Mouse (Mus musculus) C2C12 (cell line): Measurements from ENCODE around the gene Specc1. TPM values are rescaled to one million over a fixed set of nuclear protein-coding genes. Genes with fewer than 3 reads are reported as not detected.

Experiments used
- H3K27me3 ChIP-seq: one replicate; pipeline ENCODE4 v1.6.1; 2011; ENCODE audit not compliant: control insufficient read depth, insufficient read depth, insufficient read length
- H3K36me3 ChIP-seq: one replicate; pipeline ENCODE4 v1.6.1; 2011; ENCODE audit not compliant: control insufficient read depth, insufficient read depth
- H3K4me3 ChIP-seq: one replicate; pipeline ENCODE4 v1.5.1; 2011; ENCODE audit warnings: mild to moderate bottlenecking, control low read depth; ENCODE audit not compliant: poor library complexity, insufficient read depth, severe bottlenecking
- H3K79me2 ChIP-seq: one replicate; pipeline ENCODE4 v1.6.1; 2011; ENCODE audit not compliant: control insufficient read depth, insufficient read depth
- H3K79me3 ChIP-seq: one replicate; pipeline ENCODE4 v1.6.1; 2011; ENCODE audit warnings: low read depth, control low read depth
- H3ac ChIP-seq: one replicate; pipeline ENCODE3; 2011; ENCODE audit warnings: low read depth; ENCODE audit not compliant: control insufficient read depth, insufficient read length
- CEBPB ChIP-seq: IDR thresholded peaks from one replicate; pipeline ENCODE4 v1.6.1; 2011; ENCODE audit warnings: low read depth, mild to moderate bottlenecking, control low read depth, moderate library complexity
- CTCF ChIP-seq: IDR thresholded peaks from one replicate; pipeline ENCODE4 v1.5.1; 2011; ENCODE audit not compliant: control insufficient read depth, insufficient read depth, insufficient read length
- FOSL1 ChIP-seq: IDR thresholded peaks from one replicate; pipeline ENCODE4 v1.8.0; 2011; ENCODE audit warnings: mild to moderate bottlenecking, low read length; ENCODE audit not compliant: poor library complexity, insufficient read depth, severe bottlenecking
- MAX ChIP-seq: IDR thresholded peaks from one replicate; pipeline ENCODE4 v1.6.1; 2011; ENCODE audit warnings: mild to moderate bottlenecking, control low read depth
- MYOD1 ChIP-seq: IDR thresholded peaks from one replicate; pipeline ENCODE4 v1.6.1; 2011; ENCODE audit warnings: low read depth; ENCODE audit not compliant: control insufficient read depth, insufficient read length
- MYOG ChIP-seq: IDR thresholded peaks from one replicate; pipeline ENCODE4 v1.6.1; 2011; ENCODE audit not compliant: control insufficient read depth, insufficient read length; ENCODE audit errors: extremely low read depth
- USF1 ChIP-seq: IDR thresholded peaks from one replicate; pipeline ENCODE4 v1.6.1; 2011; ENCODE audit warnings: low read depth, mild to moderate bottlenecking, control low read depth, moderate library complexity
- polyA plus RNA-seq: library from polyadenylated mRNA; unstranded; fragments of >200 nt; fragmentation: generic; extraction: Trizol; gene quantifications from one replicate; pipeline ENCODE4 v1.2.1, GENCODE M21; 2012; ENCODE audit warnings: missing spikeins

Specc1 gene
- polyA plus RNA-seq, 1 experiment, result 59.2 TPM

DNA sequence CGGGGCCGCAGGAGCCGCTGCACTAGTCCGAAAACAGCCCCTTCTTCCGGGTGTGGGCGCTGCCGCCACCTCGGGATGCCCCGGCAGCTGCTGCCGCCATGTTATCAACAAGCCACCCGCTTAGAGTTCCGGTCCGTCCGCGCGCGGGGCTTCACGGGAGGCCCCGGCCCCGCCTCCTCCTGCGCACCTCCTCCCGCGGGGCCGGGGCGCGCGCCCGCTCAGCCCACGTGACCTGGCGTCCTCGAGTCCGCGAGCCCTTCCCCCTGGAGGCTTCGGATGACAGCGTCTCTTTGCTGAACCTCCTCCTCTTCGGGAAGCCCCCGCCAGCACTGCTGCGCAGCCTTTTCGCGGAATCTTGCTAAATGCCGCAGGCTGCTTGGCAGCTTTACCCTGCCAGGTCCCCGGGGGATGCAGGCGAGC is 26.5 kb upstream of the Specc1 start, which contains the start of gene Akap10:
TSS of gene Akap10 (minus strand) at position 155 of the 420 bp plus-strand sequence.
- peak within 1 kb of the TSS; percentile 96 for H3K4me3 ChIP-seq
- peaks cover 48% of the 10 kb centered on the region for H3K79me2 ChIP-seq
- H3K36me3 ChIP-seq, result peaks cover 13% of the 10 kb centered on the region
- H3K79me3 ChIP-seq, result peaks cover 41% of the 10 kb centered on the region
- TF ChIP-seq MYOD1, result no peak
- TF ChIP-seq USF1, result peak; percentile 93
- no peak for TF ChIP-seq MYOG
- TF ChIP-seq MAX, result peak; percentile 91
- TF ChIP-seq CEBPB, result no peak
- H3K27me3 ChIP-seq, result no peaks in the 10 kb centered on the region
- peak within 1 kb of the TSS; percentile 78 for H3ac ChIP-seq

DNA sequence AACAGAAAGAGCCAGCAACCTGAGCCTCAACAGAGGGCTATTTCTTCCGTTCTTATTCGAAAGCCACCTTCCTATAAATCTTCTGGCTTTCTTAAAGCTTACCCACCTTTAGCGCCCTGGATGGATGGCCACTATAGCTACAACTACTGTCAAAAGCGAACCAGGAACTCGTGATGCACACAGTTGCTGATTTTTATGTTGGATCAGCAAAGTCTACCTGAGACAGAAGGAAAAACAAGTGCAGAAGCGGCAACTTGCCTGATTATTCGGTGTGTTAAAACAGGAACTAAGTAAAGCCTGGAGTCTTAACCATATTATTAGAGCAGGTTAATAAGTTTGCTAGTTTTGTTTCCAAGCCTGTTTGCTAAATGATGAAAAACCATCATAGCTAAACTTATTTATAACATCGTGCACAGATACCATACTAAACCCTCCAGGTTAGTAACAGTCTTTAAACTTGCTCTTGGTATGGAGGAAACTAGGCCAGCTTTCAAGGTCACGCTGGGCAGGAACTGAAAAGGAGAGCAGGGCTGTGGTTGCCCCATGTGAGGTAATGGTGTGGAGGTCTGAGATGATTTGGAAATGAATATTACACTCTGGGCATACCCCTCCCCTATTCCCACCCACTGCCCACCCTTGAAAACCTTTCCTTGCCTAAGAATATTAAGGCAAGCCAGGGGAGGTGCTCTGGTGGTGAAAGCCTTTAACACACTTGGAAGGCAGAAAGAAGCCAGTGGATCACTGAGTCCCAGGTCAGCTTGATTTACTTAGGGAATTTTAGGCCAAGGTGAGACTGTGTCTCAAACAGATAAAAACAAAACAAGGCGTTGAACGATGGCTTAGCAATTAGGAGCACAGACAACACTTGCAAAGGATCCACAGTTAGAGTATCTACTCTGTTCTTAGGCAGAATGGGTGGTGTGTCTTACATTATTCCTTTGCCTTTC is 25.6 kb upstream of the Specc1 start:
- peak overlapping the region; percentile 50 for H3ac ChIP-seq
- TF ChIP-seq CEBPB (no peak), FOSL1 (no peak), CTCF (no peak), MYOD1 (no peak), USF1 (no peak), MYOG (no peak), MAX (no peak)
- peaks cover 34% of the 10 kb centered on the region for H3K79me3 ChIP-seq
- H3K79me2 ChIP-seq, result peaks cover 40% of the 10 kb centered on the region
- peaks cover 13% of the 10 kb centered on the region for H3K36me3 ChIP-seq
- H3K4me3 ChIP-seq, result peak overlapping the region; percentile 96
- no peaks in the 10 kb centered on the region for H3K27me3 ChIP-seq

DNA sequence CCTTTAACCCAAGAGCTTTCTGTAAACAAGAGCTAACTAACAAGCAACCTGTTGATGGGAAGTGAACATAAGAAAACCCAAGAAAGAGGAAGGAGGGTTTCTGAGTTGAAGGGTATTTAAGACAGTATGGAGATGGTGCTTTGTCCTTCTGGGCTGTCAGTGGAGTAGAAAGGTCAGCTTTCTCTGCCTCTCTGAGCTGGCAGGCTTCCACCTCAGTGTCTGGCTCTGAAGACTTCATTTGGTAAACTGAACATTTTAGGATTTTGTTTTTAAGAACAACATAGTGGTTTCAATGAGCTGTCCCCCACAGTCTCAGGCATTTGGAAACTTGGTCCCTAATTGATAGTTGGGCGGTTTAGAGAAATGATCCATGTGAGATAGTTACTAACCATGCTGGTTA is 18.8 kb upstream of the Specc1 start:
- no peak overlapping the region for H3ac ChIP-seq
- no peak overlapping the region for H3K4me3 ChIP-seq
- H3K36me3 ChIP-seq, result no peaks in the 10 kb centered on the region
- no peaks in the 10 kb centered on the region for H3K27me3 ChIP-seq
- no peaks in the 10 kb centered on the region for H3K79me2 ChIP-seq
- no peaks in the 10 kb centered on the region for H3K79me3 ChIP-seq
- TF ChIP-seq FOSL1 (no peak), CTCF (no peak), CEBPB (no peak)

DNA sequence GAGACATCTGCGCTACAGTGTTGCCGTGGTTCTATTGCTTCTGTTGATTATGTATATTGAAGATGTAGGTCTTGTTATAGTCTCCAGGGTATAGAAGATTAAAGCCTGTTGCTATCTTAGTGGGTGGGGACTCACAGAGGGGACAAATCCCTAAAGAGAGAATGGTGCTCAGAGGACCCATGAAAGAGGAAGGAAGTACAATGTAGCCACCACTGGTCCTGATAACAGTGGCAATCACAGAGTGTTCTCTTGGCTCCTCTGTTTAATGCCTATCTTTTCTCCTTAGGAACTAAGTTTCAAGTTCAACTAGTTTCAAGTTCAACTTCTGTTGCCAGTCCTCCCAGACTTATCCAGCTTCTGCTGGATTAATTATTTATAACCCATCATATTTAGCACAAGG is 13.7 kb upstream of the Specc1 start:
- H3K27me3 ChIP-seq, result no peaks in the 10 kb centered on the region
- TF ChIP-seq CTCF (no peak), USF1 (no peak), MAX (no peak), MYOG (no peak), FOSL1 (no peak), MYOD1 (no peak), CEBPB (no peak)
- H3K79me3 ChIP-seq, result no peaks in the 10 kb centered on the region
- H3K79me2 ChIP-seq, result no peaks in the 10 kb centered on the region
- H3K36me3 ChIP-seq, result no peaks in the 10 kb centered on the region
- H3ac ChIP-seq, result no peak overlapping the region
- H3K4me3 ChIP-seq, result no peak overlapping the region

DNA sequence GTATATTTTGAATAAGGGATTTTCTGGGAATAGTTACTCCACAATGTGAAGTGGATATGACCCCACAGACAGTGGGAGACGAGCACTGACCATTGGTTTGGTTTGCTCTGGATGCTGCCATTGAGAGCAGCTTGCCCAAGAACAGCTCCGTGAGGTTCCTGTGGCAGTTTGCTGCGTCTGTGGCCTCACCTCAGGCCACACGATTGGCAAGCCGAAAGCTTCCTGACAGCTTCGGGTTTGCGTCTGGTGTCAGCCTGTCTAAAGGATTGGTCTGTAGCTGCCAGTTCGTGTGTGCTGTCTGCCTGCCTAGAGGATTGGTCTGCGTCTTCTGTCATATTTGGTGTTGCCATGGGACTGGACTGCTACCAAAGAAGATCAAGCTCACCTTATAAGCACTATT is 12.1 kb upstream of the Specc1 start:
- TF ChIP-seq USF1 (no peak), MYOG (no peak)
- Histone ChIP-seq H3K36me3 (no peaks in the 10 kb centered on the region), H3K4me3 (no peak overlapping the region), H3ac (no peak overlapping the region), H3K27me3 (no peaks in the 10 kb centered on the region), H3K79me2 (no peaks in the 10 kb centered on the region), H3K79me3 (no peaks in the 10 kb centered on the region)

DNA sequence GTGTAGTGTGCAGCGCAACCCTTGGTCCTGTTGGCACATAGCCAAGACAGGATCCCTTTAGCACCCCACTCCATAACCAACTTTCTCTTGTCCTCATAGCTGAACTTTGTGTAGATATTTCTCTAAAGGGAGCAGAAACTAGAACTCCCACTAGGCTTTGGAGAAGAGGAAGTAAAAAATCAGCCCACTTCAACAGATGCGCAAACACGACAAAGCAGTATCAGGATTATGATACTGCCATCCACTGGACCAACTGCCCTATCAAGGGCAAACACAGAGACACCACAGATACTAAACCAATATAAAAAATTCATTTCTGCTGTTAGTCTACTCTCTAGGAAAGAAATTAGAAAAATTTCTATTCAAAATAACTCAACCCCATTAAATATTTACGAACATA is 10.0 kb upstream of the Specc1 start:
- TF ChIP-seq USF1, result no peak
- TF ChIP-seq MYOD1, result no peak
- TF ChIP-seq FOSL1, result no peak
- no peak for TF ChIP-seq MAX
- no peak for TF ChIP-seq CTCF
- no peak for TF ChIP-seq CEBPB
- TF ChIP-seq MYOG, result no peak
- no peak overlapping the region for H3K4me3 ChIP-seq
- no peaks in the 10 kb centered on the region for H3K36me3 ChIP-seq
- no peak overlapping the region for H3ac ChIP-seq
- no peaks in the 10 kb centered on the region for H3K79me3 ChIP-seq
- no peaks in the 10 kb centered on the region for H3K27me3 ChIP-seq
- no peaks in the 10 kb centered on the region for H3K79me2 ChIP-seq
